Mouse (Mus musculus) thymus, adult 2 months (tissue): ENCODE results near the gene Fan1.

Source experiments
- CTCF ChIP-seq: fragments of 200-500 bp; IDR thresholded peaks from 2 replicates; pipeline ENCODE4 v1.5.1; 2012; ENCODE audit warnings: mild to moderate bottlenecking, control low read depth, low read length, moderate library complexity, borderline replicate concordance; ENCODE audit not compliant: control insufficient read depth, poor library complexity, insufficient read depth; ENCODE audit errors: extremely low read depth
- POLR2A ChIP-seq: fragments of 200-500 bp; IDR thresholded peaks from 2 replicates; pipeline ENCODE4 v1.6.1; 2012; ENCODE audit warnings: mild to moderate bottlenecking, low read length, control low read depth, moderate library complexity; ENCODE audit not compliant: control insufficient read depth, poor library complexity, insufficient read depth; ENCODE audit errors: extremely low read depth

- no peak for TF ChIP-seq CTCF
- no peak for TF ChIP-seq POLR2A
These were observed 46.4 kb downstream of the Fan1 start for GRCm38 (mm10) chr7:64327486-64327885.
